Mouse (Mus musculus) right cerebral cortex, postnatal 10 days (tissue): Measurements from ENCODE around the gene Gm21970.
"Not testable (repeated sequence)": the region's sequence is repeated elsewhere in the genome, so short reads cannot be mapped to it uniquely, and the experiment has no call there.

Experiments
- DNase-seq, 2 experiments: peaks; one replicate each; pipeline ENCODE4 v3.0.0; 2021; ENCODE audit warnings: low spot score in 2 of 2

The Gm21970 gene

DNA sequence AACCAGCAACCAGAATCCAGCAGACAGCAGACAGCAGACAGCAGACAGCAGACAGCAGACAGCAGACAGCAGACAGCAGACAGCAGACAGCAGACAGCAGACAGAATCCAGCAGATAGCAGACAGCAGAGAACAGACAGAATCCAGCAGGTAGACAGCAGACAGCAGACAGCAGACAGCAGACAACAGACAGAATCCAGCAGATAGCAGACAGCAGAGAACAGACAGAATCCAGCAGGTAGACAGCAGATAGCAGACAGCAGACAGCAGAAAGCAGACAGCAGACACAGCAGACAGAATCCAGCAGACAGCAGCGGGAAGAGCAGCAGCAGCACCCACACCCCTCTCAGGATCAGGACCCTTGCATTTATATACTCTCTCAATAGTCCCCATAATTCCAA, 47.1 kb downstream of the Gm21970 start:
- DNase-seq, result not testable (repeated sequence)

DNA sequence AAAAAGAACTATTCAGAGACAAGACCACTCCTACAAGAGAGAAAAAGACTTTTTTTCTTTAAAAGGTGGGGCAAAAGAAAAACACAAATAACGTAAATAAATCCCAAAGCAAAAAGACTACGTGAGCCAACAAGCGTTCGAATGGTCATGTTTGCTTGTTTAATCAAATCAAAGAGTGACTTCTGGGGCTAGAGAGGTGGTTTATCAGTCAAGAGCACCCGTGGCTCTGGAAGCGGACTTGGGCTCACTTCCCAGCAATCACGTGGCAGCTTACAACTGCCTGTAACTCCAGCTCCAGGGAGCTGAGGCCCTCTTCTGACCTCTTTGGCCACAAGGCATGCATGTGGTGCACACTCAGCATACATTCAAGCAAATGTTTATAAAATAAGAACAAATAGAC, 49.8 kb downstream of the Gm21970 start:
- DNase-seq, result peak; percentile 31 to 43

DNA sequence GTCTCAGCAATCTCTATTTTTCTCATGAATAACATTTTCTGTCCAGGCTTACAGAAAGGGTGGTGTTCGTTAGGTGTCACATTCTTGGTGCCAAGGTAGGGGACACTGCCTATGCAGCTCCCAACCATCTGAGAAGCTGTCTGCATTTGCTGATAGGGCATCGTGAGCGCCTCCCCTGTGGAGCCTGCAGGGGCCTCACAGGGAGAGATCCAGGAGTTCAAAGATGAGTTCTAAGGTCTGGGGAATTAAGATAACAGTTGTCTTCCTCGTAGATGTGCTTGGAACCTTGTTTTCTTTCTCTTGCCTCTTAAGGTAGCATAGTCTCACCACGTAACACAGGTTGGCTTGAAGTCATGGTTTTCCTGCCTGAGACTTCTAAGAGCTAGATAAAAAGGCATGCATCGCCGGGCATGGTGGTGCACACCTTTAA, 50.3 kb downstream of the Gm21970 start:
- no peak for DNase-seq

GRCm38 (mm10) chr16:91442446-91442845, 50.9 kb downstream of the Gm21970 start:
- DNase-seq, result no peak

- DNase-seq, result no peak
These were observed 51.7 kb downstream of the Gm21970 start for GRCm38 (mm10) chr16:91443211-91443611.

DNA sequence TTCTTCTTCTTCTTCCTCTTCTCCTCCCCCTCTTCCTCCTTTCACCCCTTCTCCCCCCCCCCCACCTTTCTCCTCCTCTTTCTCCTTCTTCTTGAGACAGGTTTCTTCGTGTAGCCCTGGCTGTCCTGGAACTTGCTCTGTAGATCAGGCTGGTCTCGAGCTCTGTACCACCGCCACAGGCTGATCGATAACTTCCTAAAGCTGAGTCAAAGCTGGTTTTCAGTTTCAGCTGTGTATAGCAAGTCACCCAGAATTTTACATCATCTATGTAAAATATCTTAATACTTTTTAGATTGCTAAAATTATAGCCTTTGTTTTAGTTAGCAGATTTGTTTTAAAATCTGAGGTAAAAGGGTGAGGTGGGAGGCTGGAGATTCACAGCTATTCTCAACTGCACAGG, 53.3 kb downstream of the Gm21970 start:
- DNase-seq, result no peak

GRCm38 (mm10) chr16:91445566-91445965, 54.0 kb downstream of the Gm21970 start:
- DNase-seq, result no peak

DNA sequence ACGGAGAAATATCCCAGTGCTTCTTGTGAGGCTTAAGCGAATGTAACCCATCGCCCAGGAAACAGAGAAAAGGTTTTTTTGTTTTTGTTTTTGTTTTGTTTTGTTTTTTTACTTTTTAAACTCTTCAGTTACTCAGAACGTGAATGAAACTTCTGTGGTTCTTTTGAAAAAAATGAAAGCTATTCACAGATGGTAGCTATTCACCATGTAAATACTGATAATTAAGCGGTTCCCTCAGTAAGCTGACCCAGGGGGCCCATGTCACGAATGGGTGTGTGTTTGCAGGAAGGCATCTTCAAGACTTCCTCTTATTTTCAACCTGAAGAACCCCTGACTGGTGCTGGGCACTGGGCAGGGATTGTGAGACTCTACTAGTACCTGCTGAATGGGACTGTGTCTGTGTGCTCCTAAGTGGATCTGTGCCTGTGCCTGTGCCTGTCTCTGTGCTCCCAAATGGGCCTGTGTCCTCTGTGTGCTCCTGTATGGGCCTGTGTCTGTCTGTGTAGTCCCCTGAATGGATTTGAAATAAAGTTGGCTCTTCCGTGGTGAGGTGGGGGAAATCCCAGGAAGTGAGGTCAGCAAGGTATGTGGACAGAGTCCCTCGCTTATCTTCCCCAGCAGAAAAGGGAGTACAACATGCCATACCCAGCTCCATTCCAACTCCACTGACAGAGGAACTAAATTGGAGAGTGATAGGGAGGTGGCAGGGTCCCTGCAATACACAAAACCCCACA, 55.4 kb downstream of the Gm21970 start:
- DNase-seq, result no peak

DNA sequence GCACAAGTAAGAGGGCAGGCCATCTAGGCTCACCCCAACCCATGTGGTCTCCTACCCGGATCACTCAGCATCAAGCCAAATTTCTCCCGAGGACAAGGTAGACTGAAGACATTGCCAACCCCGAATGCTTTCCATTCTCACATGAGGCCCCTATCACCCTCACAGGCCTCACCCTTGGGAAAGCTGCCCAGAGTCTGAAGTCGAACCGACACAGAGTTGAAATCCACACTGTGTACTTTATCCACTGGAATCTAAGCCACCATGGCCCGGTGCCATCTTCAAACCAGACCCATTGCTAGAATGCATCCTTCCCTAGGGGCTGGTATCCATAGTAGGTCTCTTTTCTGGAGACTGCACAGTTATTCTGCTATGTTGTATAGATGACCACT, 56.0 kb downstream of the Gm21970 start:
- no peak for DNase-seq

DNA sequence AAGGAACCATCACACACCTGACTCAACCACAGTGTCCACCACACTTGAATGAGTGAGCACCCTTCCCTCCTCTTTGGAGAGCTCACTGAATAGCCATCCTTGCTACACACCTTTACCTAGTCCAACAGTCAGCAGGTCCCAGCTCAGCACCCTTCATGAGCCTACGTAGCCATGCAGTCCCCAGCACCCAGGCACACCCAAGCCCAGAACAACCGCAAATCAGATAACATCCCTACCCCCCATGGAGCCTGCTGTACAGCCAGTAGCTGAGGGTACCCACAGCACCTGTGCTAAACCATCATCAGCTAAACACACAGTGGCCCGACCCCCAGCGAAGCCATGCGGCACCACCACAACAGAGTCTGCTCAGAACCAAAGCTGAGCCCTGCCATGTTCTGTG, 56.6 kb downstream of the Gm21970 start:
- DNase-seq, result no peak

DNA sequence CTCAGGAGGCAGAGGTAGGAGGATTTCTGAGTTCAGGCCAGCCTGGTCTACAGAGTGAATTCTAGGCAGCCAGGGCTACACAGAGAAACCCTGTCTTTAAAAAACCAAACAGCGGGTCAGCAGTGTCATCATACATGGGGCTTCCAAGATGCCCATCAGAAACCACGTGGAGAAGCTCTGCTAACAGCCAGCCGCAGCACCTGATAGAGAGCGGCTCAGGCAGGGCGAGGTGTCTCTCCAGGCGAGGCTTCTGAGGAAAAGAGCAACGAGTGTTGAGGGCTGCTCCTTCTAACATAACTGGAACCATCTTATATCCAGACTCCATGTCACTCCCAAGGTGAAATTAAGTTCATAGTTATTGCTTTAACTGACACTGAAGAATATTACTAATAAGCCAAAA, 57.4 kb downstream of the Gm21970 start:
- DNase-seq, result no peak

GRCm38 (mm10) chr16:91450137-91451064, 58.9 kb downstream of the Gm21970 start:
- no peak for DNase-seq

GRCm38 (mm10) chr16:91451949-91452348, 60.4 kb downstream of the Gm21970 start:
- DNase-seq, result no peak

DNA sequence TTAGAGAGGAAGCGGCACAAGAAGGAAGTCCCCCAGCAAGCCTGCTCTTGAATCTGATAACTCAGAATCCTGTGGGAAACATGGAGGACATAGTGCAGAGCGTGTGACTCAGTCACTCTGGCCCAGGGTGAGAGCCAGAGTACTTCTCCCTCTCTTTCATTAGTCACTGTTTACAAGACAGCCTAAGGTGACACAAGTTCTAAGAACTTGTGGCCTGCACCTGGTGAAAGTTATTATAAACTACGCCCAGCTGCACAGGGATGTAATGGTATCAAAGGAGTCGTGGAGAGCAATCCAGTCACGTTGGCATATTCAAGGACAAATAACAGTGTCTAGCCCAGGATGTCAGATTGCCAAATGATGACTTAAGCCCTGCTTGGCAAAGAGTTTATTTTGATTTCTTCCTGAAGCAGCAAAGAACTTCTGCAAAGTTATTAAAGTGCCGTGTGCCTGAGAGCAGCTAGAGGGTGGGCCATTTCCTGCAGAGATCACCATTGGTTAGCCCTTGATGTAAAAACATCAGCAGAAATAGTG, 60.9 kb downstream of the Gm21970 start:
- DNase-seq, result no peak

DNA sequence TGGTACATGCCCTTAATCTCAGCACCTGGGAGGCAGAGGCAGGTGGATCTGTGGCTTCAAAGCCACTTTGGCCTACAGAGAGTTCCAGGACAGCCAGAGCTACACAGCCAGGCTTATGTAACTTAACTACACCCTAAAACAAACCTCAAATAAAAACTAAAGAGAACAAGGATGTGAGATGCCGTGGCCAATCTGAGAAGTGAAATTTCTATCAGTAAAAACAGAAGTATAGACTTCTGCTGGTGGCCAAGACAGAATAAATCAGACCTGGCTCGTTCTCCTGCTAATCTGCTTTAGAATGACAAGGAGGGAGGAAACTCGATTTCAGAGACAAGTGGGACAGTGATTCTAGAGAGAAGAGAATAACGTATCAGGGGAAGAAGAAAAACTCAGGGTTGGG, 64.3 kb downstream of the Gm21970 start:
- no peak for DNase-seq

GRCm38 (mm10) chr16:91458301-91458746, 66.8 kb downstream of the Gm21970 start:
- DNase-seq, result no peak

GRCm38 (mm10) chr16:91458976-91459375, 67.5 kb downstream of the Gm21970 start:
- peak; percentile 53 to 58 for DNase-seq

- DNase-seq, result no peak
These were observed 67.9 kb downstream of the Gm21970 start for GRCm38 (mm10) chr16:91459396-91459795.

GRCm38 (mm10) chr16:91459841-91460370, 68.4 kb downstream of the Gm21970 start:
- no peak for DNase-seq

- DNase-seq, result no peak
These were observed 69.6 kb downstream of the Gm21970 start for GRCm38 (mm10) chr16:91461066-91461638.

DNA sequence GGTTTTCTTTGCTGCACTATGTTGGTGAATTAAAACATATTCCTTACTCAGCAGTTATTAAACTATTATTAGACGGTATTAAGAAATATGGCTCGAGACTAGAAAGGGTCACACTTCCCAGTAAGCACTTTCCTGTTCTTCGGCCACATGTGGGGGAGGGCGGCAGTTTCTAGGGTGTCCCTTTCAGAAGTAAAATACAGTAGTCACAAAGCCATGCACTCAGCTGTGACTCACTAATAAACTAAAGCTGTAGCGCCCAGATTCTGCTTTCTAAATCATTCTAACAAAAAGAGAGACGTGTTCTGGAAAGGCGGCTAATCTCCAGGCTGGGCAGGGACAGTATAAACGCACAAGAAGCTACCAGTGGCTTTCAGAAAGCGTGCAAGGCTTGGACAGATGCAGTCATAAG, 70.3 kb downstream of the Gm21970 start:
- DNase-seq, result no peak

DNA sequence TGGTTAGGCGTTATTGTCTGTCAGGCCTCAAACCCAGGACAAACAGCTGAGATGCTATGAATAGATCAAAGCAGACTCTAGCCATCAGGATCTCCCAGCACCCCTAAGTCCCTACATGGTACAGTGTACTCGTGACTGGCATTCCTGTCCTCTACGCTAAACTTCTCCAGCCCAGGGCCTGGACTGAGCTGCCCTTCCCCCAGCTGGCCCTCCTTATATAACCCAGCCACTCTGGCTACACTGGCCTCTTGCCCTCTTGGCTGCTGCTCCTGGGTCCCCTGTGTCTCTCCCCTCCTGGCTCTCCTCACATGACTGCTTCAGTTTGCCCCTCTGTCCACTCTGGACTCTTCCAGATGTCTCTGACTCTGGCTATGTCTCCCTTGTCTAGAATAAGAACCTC, 71.1 kb downstream of the Gm21970 start:
- DNase-seq, result no peak
